Mouse (Mus musculus) olfactory bulb, adult 2 months (tissue): Measurements from ENCODE around the gene Bcl2l10. TPM values are rescaled to one million over a fixed set of nuclear protein-coding genes. Genes with fewer than 3 reads are reported as not detected.

Experiments used
- H3K27ac ChIP-seq: fragments of 200-500 bp; 2 replicates; pipeline ENCODE4 v1.5.1; 2012; ENCODE audit warnings: low read depth, low read length; ENCODE audit not compliant: insufficient read depth
- H3K4me1 ChIP-seq: fragments of 200-500 bp; 2 replicates; pipeline ENCODE4 v1.6.1; 2012; ENCODE audit warnings: low read length; ENCODE audit not compliant: control insufficient read depth, insufficient read depth
- H3K4me3 ChIP-seq: fragments of 200-500 bp; 2 replicates; pipeline ENCODE4 v1.5.1; 2012; ENCODE audit warnings: mild to moderate bottlenecking, low read depth, low read length, moderate library complexity; ENCODE audit not compliant: insufficient read depth
- CTCF ChIP-seq: fragments of 200-500 bp; IDR thresholded peaks from 2 replicates; pipeline ENCODE4 v1.5.1; 2012; ENCODE audit warnings: low read depth, mild to moderate bottlenecking, low read length, moderate library complexity; ENCODE audit not compliant: insufficient read depth
- POLR2A ChIP-seq: fragments of 200-500 bp; IDR thresholded peaks from 2 replicates; pipeline ENCODE4 v1.6.1; 2012; ENCODE audit warnings: mild to moderate bottlenecking, low read depth, low read length, moderate library complexity; ENCODE audit not compliant: insufficient read depth
- WGBS: fragments of 180-500 bp; shearing (Covaris S2); methylation state at CpG from one replicate; pipeline ENCODE4 v1.1.7; 2018; 5-methylcytosine and 5-hydroxymethylcytosine counted together
- polyA plus RNA-seq: library from polyadenylated mRNA; stranded (reverse); fragments of >200 nt; gene quantifications from 2 replicates; pipeline ENCODE4 v1.2.4, GENCODE M21; 2012; ENCODE audit warnings: low replicate concordance; ENCODE audit not compliant: missing spikeins, insufficient read depth, insufficient read length

Bcl2l10 gene
- polyA plus RNA-seq, 1 experiment, result not detected

GRCm38 (mm10) chr9:75313138-75313831 lies 34.3 kb upstream of the Bcl2l10 start:
- WGBS, result 25% methylated on average over 11 of the region's 11 CpGs
- peak overlapping the region; percentile 90 for H3K4me3 ChIP-seq

DNA sequence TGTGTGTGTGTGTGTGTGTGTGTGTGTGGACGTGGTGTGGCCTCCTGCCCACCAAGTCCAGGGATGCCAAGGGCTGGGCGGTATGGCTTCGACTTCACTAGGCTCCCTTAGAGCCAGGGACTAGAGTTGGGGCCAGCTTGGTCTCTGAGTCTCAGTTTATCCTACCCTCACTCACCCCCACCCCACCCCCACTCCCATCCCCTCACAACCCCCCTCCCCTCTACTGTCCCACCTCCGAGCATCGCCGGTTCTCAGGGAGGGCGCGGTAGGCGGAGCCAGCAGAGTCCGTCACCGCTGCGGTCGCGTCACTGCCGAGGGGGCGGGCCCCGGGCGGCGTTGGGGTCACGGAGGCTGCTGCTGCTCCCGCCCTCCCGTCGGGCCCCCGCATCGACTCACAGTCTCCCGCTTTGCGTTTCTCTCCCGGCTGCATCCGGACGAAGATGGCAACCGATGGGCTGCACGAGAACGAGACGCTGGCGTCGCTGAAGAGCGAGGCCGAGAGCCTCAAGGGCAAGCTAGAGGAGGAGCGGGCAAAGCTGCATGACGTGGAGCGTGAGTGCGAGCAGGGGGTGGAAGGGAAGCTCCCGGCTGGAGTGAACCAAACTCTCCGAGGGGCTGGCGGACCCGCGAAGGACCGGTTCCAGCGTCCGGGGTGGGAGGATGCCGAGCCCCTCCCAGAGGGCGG lies 33.6 kb upstream of the Bcl2l10 start:
- H3K4me1 ChIP-seq, result peaks cover 25% of the 10 kb centered on the region
- TF ChIP-seq POLR2A (peak; percentile 70; the same call in 1 of the 2 replicates), CTCF (peak; percentile 7; the same call in 1 of the 2 replicates)
- peak overlapping the region; percentile 99 for H3K27ac ChIP-seq
- under 1% methylated on average over 52 of the region's 52 CpGs for WGBS
- peak overlapping the region; percentile 90 for H3K4me3 ChIP-seq

More at GRCm38 (mm10) chr9:75313138-75313831, 34.3 kb upstream of the Bcl2l10 start:
- Histone ChIP-seq H3K27ac (peak overlapping the region; percentile 78), H3K4me1 (peaks cover 18% of the 10 kb centered on the region)
- TF ChIP-seq POLR2A (no peak), CTCF (no peak)

GRCm38 (mm10) chr9:75314517-75315105 lies 32.9 kb upstream of the Bcl2l10 start:
- WGBS, result 2% methylated on average over 22 of the region's 22 CpGs
- Histone ChIP-seq H3K4me3 (peak overlapping the region; percentile 90), H3K4me1 (peaks cover 28% of the 10 kb centered on the region), H3K27ac (peak overlapping the region; percentile 99)
- TF ChIP-seq CTCF (peak; percentile 5; the same call in 1 of the 2 replicates), POLR2A (no peak)

GRCm38 (mm10) chr9:75315238-75315637 lies 32.3 kb upstream of the Bcl2l10 start:
- 48% methylated on average over 3 of the region's 3 CpGs for WGBS
- TF ChIP-seq POLR2A, result no peak
- no peak for TF ChIP-seq CTCF
- H3K4me1 ChIP-seq, result peaks cover 32% of the 10 kb centered on the region
- no peak overlapping the region for H3K27ac ChIP-seq
- peak overlapping the region; percentile 32 for H3K4me3 ChIP-seq

DNA sequence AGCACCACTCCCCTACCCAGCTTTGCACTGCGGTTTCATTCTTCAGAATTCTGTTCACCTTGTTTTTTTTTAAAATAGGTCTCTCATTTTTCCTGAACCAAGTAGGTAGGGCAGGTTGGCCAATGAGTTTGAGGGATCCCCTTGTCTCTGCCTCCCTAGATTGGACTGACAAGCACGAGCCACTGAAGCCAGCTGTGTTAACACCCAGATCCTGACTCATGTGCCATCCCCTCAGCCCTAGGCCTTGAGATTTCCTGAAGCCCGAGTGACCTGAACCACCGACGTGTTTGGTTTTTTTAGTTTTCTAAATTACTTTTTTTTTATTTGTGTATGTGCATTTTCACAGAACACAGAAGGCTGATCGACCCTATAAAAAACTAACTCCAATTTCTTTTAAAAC lies 30.8 kb upstream of the Bcl2l10 start:
- WGBS, result 77% methylated on average over 6 of the region's 6 CpGs
- peaks cover 42% of the 10 kb centered on the region for H3K4me1 ChIP-seq
- no peak for TF ChIP-seq POLR2A
- TF ChIP-seq CTCF, result no peak

DNA sequence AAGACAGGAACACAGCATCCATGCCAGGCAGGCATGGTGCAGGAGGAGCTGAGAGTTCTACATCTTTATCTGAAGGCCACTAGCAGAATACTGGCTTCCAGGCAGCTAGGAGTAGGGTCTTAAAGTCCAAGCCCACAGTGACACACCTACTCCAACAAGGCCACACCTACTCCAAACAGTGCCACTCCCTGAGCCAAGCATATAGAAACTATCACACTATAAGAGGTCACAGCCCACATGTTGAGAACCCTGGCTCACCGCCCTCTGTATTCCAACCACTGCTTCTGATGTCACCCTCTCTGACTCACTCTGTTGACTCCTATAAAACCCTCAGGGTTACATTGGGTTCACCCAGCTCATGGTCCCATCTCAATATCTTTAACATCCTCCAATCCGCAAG lies 29.4 kb upstream of the Bcl2l10 start:
- Histone ChIP-seq H3K4me3 (no peak overlapping the region), H3K4me1 (peaks cover 49% of the 10 kb centered on the region), H3K27ac (peak overlapping the region; percentile 59; the same call in 1 of the 2 replicates)
- TF ChIP-seq CTCF, result no peak
- TF ChIP-seq POLR2A, result no peak
- WGBS, result 63% methylated on average over 2 of the region's 2 CpGs

More for the DNA sequence above, 30.8 kb upstream of the Bcl2l10 start:
- no peak overlapping the region for H3K4me3 ChIP-seq
- no peak overlapping the region for H3K27ac ChIP-seq

DNA sequence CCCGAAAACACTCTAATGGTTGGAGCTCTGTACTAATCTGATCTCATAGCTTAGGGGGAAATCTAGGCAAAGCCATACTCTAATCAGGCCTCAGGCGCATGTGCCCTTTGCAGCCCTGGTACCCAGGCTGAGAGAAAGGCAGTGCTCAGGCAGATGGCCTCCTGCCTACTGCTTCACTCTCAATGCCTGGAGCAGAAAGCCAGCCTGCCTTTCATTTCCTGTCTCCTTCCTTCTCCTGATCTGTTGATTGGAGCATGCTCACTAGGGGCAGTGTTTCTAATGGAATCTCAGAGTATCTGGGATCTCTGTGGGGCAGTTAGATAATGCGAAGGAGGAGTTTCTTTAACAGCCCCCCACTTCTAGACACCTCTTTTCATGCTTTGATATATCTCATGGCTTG lies 28.2 kb upstream of the Bcl2l10 start:
- H3K27ac ChIP-seq, result peak overlapping the region; percentile 46; the same call in 1 of the 2 replicates
- TF ChIP-seq CTCF, result no peak
- TF ChIP-seq POLR2A, result no peak
- 62% methylated on average over 3 of the region's 3 CpGs for WGBS

GRCm38 (mm10) chr9:75322099-75322885 lies 25.3 kb upstream of the Bcl2l10 start:
- TF ChIP-seq CTCF (no peak), POLR2A (no peak; the same call in 1 of the 2 replicates)
- WGBS, result 34% methylated on average over 13 of the region's 13 CpGs
- H3K4me3 ChIP-seq, result no peak overlapping the region
- H3K4me1 ChIP-seq, result peaks cover 61% of the 10 kb centered on the region
- peak overlapping the region; percentile 91 for H3K27ac ChIP-seq

More for the DNA sequence above, 28.2 kb upstream of the Bcl2l10 start:
- Histone ChIP-seq H3K4me1 (peaks cover 52% of the 10 kb centered on the region), H3K4me3 (no peak overlapping the region)
